Mouse (Mus musculus) right cerebral cortex, postnatal 10 days (tissue): ENCODE data around the gene Mad2l1bp.

ENCODE experiments used
- DNase-seq, 2 experiments: peaks; one replicate each; pipeline ENCODE4 v3.0.0; 2021; ENCODE audit warnings: low spot score in 2 of 2

The Mad2l1bp gene

DNA sequence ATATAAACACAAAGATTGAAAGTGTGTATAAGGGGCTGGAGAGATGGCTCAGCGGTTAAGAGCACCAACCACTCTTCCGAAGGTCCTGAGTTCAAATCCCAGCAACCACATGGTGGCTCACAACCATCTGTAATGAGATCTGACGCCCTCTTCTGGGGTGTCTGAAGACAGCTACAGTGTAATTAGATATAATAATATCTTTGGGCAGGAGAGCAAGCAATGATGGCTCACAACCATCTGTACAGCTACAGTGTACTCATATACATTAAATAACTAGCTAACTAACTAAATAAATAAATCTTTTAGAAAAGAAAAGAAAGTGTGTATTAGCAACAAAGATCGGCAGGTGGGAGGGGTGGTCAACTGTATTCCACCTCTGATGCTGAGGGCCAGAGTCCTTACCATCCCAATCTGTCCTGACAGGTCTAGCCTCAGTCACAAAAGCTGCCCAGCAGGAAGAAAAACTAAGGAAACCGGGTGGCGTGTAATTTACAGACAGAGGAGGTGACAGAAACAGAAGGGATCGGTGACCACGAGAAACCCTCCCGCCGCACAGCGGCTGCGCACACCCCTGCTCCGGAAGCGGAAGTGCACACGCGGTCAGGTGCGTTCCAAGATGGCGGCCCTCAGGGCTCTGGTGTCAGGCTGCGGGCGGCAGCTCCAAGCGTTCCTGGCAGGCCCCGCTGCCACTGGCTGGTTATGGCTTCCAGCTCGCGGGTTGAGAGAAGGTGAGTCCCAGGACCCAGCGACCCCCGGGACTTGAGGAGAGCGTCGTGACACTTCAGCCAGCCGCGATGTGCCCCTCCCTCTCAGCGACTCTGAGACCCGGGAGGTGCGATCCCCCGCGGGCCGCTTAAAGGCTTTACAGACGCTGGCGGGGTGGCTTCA lies 42.7 kb downstream of the Mad2l1bp start, which contains the start of gene Mrps18a:
Gene Mrps18a, plus strand, starts transcription at position 585 of the 888 bp plus-strand sequence.
- peak; percentile 92 to 93 for DNase-seq

- DNase-seq: no peak
These were observed 45.1 kb downstream of the Mad2l1bp start for GRCm38 (mm10) chr17:46108286-46108685.

DNA sequence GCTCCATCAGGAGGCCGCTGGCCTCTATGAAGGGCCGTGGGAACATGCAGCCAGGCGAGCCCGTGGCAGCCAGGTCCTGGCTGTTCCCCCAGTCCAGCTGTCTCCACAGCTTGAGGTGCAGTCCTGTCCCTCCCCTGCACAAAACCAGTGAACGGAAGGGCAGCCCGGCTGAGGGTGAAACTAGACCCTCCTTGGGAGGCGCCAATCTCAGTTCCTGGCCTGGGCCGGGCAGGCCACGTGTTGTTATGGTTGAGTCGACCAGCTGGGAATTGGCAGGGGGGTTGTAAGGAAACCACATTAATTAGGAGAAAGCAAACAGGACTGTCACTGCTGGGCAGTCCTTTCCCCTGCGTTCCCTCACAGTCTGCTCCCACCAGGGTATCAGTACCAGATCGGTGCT lies 48.9 kb downstream of the Mad2l1bp start:
- peak; percentile 43 to 46 for DNase-seq

DNA sequence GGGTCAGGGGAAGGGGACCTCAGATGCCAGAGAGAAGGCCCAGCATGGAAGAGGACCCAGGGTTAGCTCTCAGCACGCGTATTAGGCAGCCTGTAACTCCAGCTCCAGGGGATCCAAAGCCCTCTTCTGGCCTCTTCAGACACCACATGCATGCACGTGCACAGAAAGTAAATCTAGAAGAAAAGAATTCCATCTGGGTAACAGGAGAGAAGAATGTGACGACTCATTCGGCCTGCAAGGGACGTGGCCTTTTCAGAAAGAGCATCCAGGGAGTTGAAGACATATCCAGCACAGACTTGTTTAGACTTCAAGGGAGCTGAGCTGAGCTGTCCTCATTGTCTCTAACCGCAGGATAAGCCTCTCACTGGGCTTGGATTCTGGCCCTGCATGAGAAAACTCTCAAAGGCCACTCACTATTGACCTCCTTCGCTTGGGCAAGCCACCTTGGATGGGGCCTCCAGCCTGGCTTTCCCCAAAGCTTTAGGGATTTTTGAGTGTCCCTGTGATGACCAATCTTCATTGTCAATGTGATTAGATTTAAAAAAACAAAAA lies 50.7 kb downstream of the Mad2l1bp start:
- no peak for DNase-seq

- no peak for DNase-seq
These were observed 51.4 kb downstream of the Mad2l1bp start for GRCm38 (mm10) chr17:46101906-46102305.

GRCm38 (mm10) chr17:46098525-46098924 lies 54.8 kb downstream of the Mad2l1bp start:
- DNase-seq: no peak
